Mouse (Mus musculus) ES-Bruce4 (cell line): ENCODE measurements around the gene Cnnm4.

Experiments used
- CTCF ChIP-seq: IDR thresholded peaks from one replicate; pipeline ENCODE4 v1.8.1; 2011; ENCODE audit warnings: low read depth, low read length
- EP300 ChIP-seq: IDR thresholded peaks from 2 replicates; pipeline ENCODE4 v1.6.1; 2011; ENCODE audit warnings: low read depth, low read length; ENCODE audit not compliant: insufficient read depth
- POLR2A ChIP-seq: IDR thresholded peaks from one replicate; pipeline ENCODE4 v1.8.1; 2011; ENCODE audit warnings: low read length; ENCODE audit not compliant: insufficient read depth

- TF ChIP-seq CTCF (no peak), EP300 (no peak), POLR2A (no peak)
Observed at GRCm38 (mm10) chr1:36530485-36530884, 59.1 kb downstream of the Cnnm4 start.
